ENCODE assay signal across 9 mouse cellular contexts in genomic region chr9:44502006-44502405, GRCm38 (mm10). TPM values are rescaled to one million over a fixed set of nuclear protein-coding genes. Genes with fewer than 3 reads are reported as not detected.
DNase-seq lines count a peak whose midpoint lies in the region; ATAC-seq and TF ChIP-seq lines count a peak whose summit lies in the region.
"Had no signal": no experiment of that assay in that cellular context is flagged by ENCODE, and none has a peak within 500 bp of the region (broad histone marks: within the 10 kb centered on the region; RNA-seq: fewer than 3 reads in every experiment).

No protein-coding gene starts in this region.

- no peak for TF ChIP-seq POLR2A in bone marrow macrophage, adult 2 months (IDR thresholded peaks at IDR 0.05; ENCODE audit: borderline replicate concordance, low read depth, low read length)

- peaks cover 48% of the 10 kb centered on the region for H3K4me1 ChIP-seq in kidney, embryonic 14.5 days (ENCODE audit: control insufficient read depth, insufficient read depth, low read length)
- H3K4me1 ChIP-seq in bone marrow macrophage, adult 2 months (ENCODE audit: control insufficient read depth, insufficient read depth, low read length), result peaks cover 3% of the 10 kb centered on the region
- H3K4me1 ChIP-seq in limb, embryonic 11.5 days (ENCODE audit: control insufficient read depth, insufficient read depth, low read length), result peaks cover 47% of the 10 kb centered on the region
- H3K4me1 ChIP-seq in stomach, embryonic 16.5 days (ENCODE audit: control insufficient read depth, insufficient read depth, low read length), result peaks cover 47% of the 10 kb centered on the region

- peak; percentile 99 for TF ChIP-seq CTCF in bone marrow macrophage, adult 2 months (IDR thresholded peaks at IDR 0.05; ENCODE audit: low read depth, low read length)

- no peak overlapping the region for H3K4me3 ChIP-seq in kidney, embryonic 14.5 days (ENCODE audit: low read length)
- H3K4me3 ChIP-seq in bone marrow macrophage, adult 2 months (ENCODE audit: insufficient read depth, low read length), result no peak overlapping the region
- peak overlapping the region; percentile 15 for H3K4me3 ChIP-seq in limb, embryonic 11.5 days (ENCODE audit: low read depth, low read length)
- no peak overlapping the region for H3K4me3 ChIP-seq in stomach, embryonic 16.5 days (replicated peaks; ENCODE audit: low read length)

- H3K4me2 ChIP-seq in kidney, embryonic 14.5 days (replicated peaks; ENCODE audit: low read depth, low read length), result no peak overlapping the region
- H3K4me2 ChIP-seq in limb, embryonic 11.5 days (ENCODE audit: low read depth, severe bottlenecking), result peak overlapping the region; percentile 41; the same call in 1 of the 2 replicates
- peak overlapping the region; percentile 7; the same call in 1 of the 2 replicates for H3K4me2 ChIP-seq in stomach, embryonic 16.5 days (ENCODE audit: low read depth, low read length)

- peak; percentile 79 for DNase-seq in kidney, adult 11 months
- peak; percentile 94 for DNase-seq in limb, embryonic 11.5 days (ENCODE audit: low spot score)
- DNase-seq in natural killer cell, adult 2 months (ENCODE audit: low spot score in 2 of 2), result peak; percentile 74 to 84

- no peak overlapping the region for H3K9ac ChIP-seq in kidney, embryonic 14.5 days (ENCODE audit: low read depth, low read length)
- no peak overlapping the region for H3K9ac ChIP-seq in limb, embryonic 11.5 days (ENCODE audit: low read length)
- no peak overlapping the region for H3K9ac ChIP-seq in stomach, embryonic 16.5 days (ENCODE audit: low read length)

- no peaks in the 10 kb centered on the region for H3K9me3 ChIP-seq in kidney, embryonic 14.5 days (ENCODE audit: control insufficient read depth, low read length)
- no peaks in the 10 kb centered on the region for H3K9me3 ChIP-seq in limb, embryonic 11.5 days (ENCODE audit: control insufficient read depth, low read length)
- H3K9me3 ChIP-seq in stomach, embryonic 16.5 days (replicated peaks; ENCODE audit: control insufficient read depth, low read length), result no peaks in the 10 kb centered on the region

- 0% methylated on average over 4 of the region's 4 CpGs for WGBS in kidney, embryonic 14.5 days
- WGBS in limb, embryonic 11.5 days, result 0% methylated on average over 4 of the region's 4 CpGs
- WGBS in stomach, embryonic 16.5 days, result 1% methylated on average over 4 of the region's 4 CpGs

- no peak for ATAC-seq in kidney, embryonic 14.5 days (ENCODE audit: low FRiP score, low TSS enrichment)
- peak; percentile 72 for ATAC-seq in erythroid progenitor cell, adult 5-6 weeks (replicated peaks; ENCODE audit: low FRiP score, poor library complexity, severe bottlenecking)
- ATAC-seq in hematopoietic stem cell, adult 5-6 weeks (replicated peaks in 1 of 2; ENCODE audit: insufficient read depth in 1 of 2, low FRiP score in 2 of 2, low TSS enrichment in 1 of 2, low read depth in 1 of 2, poor library complexity in 2 of 2, severe bottlenecking in 2 of 2), result peak; percentile 35 to 38; a peak in 1 of 4 replicates
- ATAC-seq in limb, embryonic 11.5 days (ENCODE audit: insufficient number of reproducible peaks, low FRiP score, low TSS enrichment, low read depth), result no peak
- ATAC-seq in stomach, embryonic 16.5 days (ENCODE audit: insufficient read depth, low FRiP score), result no peak

- no peak overlapping the region for H3K27ac ChIP-seq in kidney, embryonic 14.5 days (ENCODE audit: low read depth, low read length)
- no peak overlapping the region for H3K27ac ChIP-seq in bone marrow macrophage, adult 2 months (ENCODE audit: insufficient read depth, low read depth, low read length)
- peak overlapping the region; percentile 63; the same call in 1 of the 2 replicates for H3K27ac ChIP-seq in limb, embryonic 11.5 days (replicated peaks; ENCODE audit: low read depth, low read length)
- peak overlapping the region; percentile 55; the same call in 1 of the 2 replicates for H3K27ac ChIP-seq in stomach, embryonic 16.5 days (ENCODE audit: low read length)

- peaks cover 48% of the 10 kb centered on the region for H3K36me3 ChIP-seq in kidney, embryonic 14.5 days (ENCODE audit: control insufficient read depth, insufficient read depth, low read length)
- H3K36me3 ChIP-seq in limb, embryonic 11.5 days (ENCODE audit: control insufficient read depth, insufficient read depth, low read length), result peaks cover 12% of the 10 kb centered on the region
- H3K36me3 ChIP-seq in stomach, embryonic 16.5 days (ENCODE audit: control insufficient read depth, insufficient read depth, low read length), result peaks cover 12% of the 10 kb centered on the region

- H3K27me3 ChIP-seq in kidney, embryonic 14.5 days (ENCODE audit: control insufficient read depth, insufficient read depth, low read length), result no peaks in the 10 kb centered on the region
- H3K27me3 ChIP-seq in limb, embryonic 11.5 days (ENCODE audit: control insufficient read depth, insufficient read depth, low read length), result no peaks in the 10 kb centered on the region
- no peaks in the 10 kb centered on the region for H3K27me3 ChIP-seq in stomach, embryonic 16.5 days (ENCODE audit: control insufficient read depth, insufficient read depth, low read length)

RNA-seq across cellular contexts. Expression of gene Bcl9l, which starts 19.4 kb away (rescaled TPM):
- polyA plus RNA-seq in kidney, embryonic 14.5 days (2014; fragmentation: Nextera tagmentation; extraction: Ambion mirVana), result 14.5 and 14.6 TPM in 2 replicates
- polyA plus RNA-seq in bone marrow macrophage, adult 2 months (2012; ENCODE audit: insufficient read depth, insufficient read length, missing spikeins), result 6.7 and 9.5 TPM in 2 replicates
- 0.36 and 2.5 TPM in 2 replicates for total RNA-seq in erythroid progenitor cell, adult 5-6 weeks (2015; ENCODE audit: low replicate concordance)
- total RNA-seq in erythroid progenitor cell, adult 5-6 weeks (2017; ENCODE audit: low replicate concordance), result 1.2 and 1.7 TPM in 2 replicates
- 5.9 and 6.1 TPM in 2 replicates for total RNA-seq in hematopoietic stem cell, adult 5-6 weeks (2017)
- polyA plus RNA-seq in limb, embryonic 11.5 days (2014; fragmentation: Nextera tagmentation; extraction: Ambion mirVana), result 11.6 and 12.3 TPM in 2 replicates
- polyA plus RNA-seq in stomach, embryonic 16.5 days (2015; fragmentation: Nextera tagmentation; extraction: Ambion mirVana), result 9.0 and 10.6 TPM in 2 replicates

RNA-seq across cellular contexts. Expression of gene Upk2, which starts 47.2 kb away (rescaled TPM):
- polyA plus RNA-seq in kidney, embryonic 14.5 days (2014; fragmentation: Nextera tagmentation; extraction: Ambion mirVana), result 0.30 and 0.39 TPM in 2 replicates
- not detected in 2 replicates for polyA plus RNA-seq in bone marrow macrophage, adult 2 months (2012; ENCODE audit: insufficient read depth, insufficient read length, missing spikeins)
- not detected in 2 replicates for total RNA-seq in erythroid progenitor cell, adult 5-6 weeks (2015; ENCODE audit: low replicate concordance)
- total RNA-seq in erythroid progenitor cell, adult 5-6 weeks (2017; ENCODE audit: low replicate concordance), result not detected in 2 replicates
- not detected in 2 replicates for total RNA-seq in hematopoietic stem cell, adult 5-6 weeks (2017)
- 0.59 and 0.99 TPM in 2 replicates for polyA plus RNA-seq in limb, embryonic 11.5 days (2014; fragmentation: Nextera tagmentation; extraction: Ambion mirVana)
- polyA plus RNA-seq in stomach, embryonic 16.5 days (2015; fragmentation: Nextera tagmentation; extraction: Ambion mirVana), result 31.1 and 39.0 TPM in 2 replicates
- polyA plus RNA-seq: neural tube, embryonic 14.5 days had no signal

RNA-seq across cellular contexts. Expression of gene Cxcr5, which starts 59.7 kb away (rescaled TPM):
- not detected in 2 replicates for polyA plus RNA-seq in kidney, embryonic 14.5 days (2014; fragmentation: Nextera tagmentation; extraction: Ambion mirVana)
- not detected in 2 replicates for polyA plus RNA-seq in bone marrow macrophage, adult 2 months (2012; ENCODE audit: insufficient read depth, insufficient read length, missing spikeins)
- 0.42 and 1.4 TPM in 2 replicates for total RNA-seq in erythroid progenitor cell, adult 5-6 weeks (2015; ENCODE audit: low replicate concordance)
- total RNA-seq in erythroid progenitor cell, adult 5-6 weeks (2017; ENCODE audit: low replicate concordance), result 1.8 TPM in 1 of 2 replicates, not detected in the other
- total RNA-seq in hematopoietic stem cell, adult 5-6 weeks (2017), result 0.06 and 0.69 TPM in 2 replicates
- polyA plus RNA-seq in limb, embryonic 11.5 days (2014; fragmentation: Nextera tagmentation; extraction: Ambion mirVana), result 0.05 TPM in 1 of 2 replicates, not detected in the other
- polyA plus RNA-seq in stomach, embryonic 16.5 days (2015; fragmentation: Nextera tagmentation; extraction: Ambion mirVana), result 0.34 and 0.49 TPM in 2 replicates
- polyA plus RNA-seq: neural tube, embryonic 14.5 days had no signal

Comparison
In these comparisons a context has a peak if more than half of its experiments do, and no peak if none do; other contexts are left out.
1. ATAC-seq: peak in erythroid progenitor cell, adult 5-6 weeks (single experiment) and hematopoietic stem cell, adult 5-6 weeks (2 of 2); none in kidney, embryonic 14.5 days (single experiment), limb, embryonic 11.5 days (single experiment) and stomach, embryonic 16.5 days (single experiment).
2. H3K27ac ChIP-seq: peak in limb, embryonic 11.5 days (single experiment) and stomach, embryonic 16.5 days (single experiment); none in kidney, embryonic 14.5 days (single experiment) and bone marrow macrophage, adult 2 months (single experiment).
3. RNA of gene Upk2, which starts 47.2 kb away (polyA plus RNA-seq): 31.1 to 39.0 TPM in stomach, embryonic 16.5 days; 0.59 to 0.99 TPM in limb, embryonic 11.5 days, 0.30 to 0.39 TPM in kidney, embryonic 14.5 days and not detected in bone marrow macrophage, adult 2 months; every median in the first group is over 10 times any median in the second.
4. Peak in every context shown above with its lines, with median percentiles within 50 percentile points of each other: DNase-seq.